Mouse (Mus musculus): ENCODE measurements around the gene Fam222a.

Fam222a gene

GRCm38 (mm10) chr5:114611968-114612608, 44.3 kb downstream of the Fam222a start:
- no peak for DNase-seq (ENCODE audit: low spot score)

- DNase-seq (ENCODE audit: low spot score) = no peak
These were observed 47.0 kb downstream of the Fam222a start for GRCm38 (mm10) chr5:114614863-114615262.

GRCm38 (mm10) chr5:114616336-114617061, 48.7 kb downstream of the Fam222a start:
- DNase-seq (ENCODE audit: low spot score) = no peak

GRCm38 (mm10) chr5:114617809-114618208, 50.0 kb downstream of the Fam222a start:
- no peak for DNase-seq (ENCODE audit: low spot score)

GRCm38 (mm10) chr5:114618851-114619250, 51.0 kb downstream of the Fam222a start:
- peak; percentile 71 for DNase-seq (ENCODE audit: low spot score)

GRCm38 (mm10) chr5:114620305-114620704, 52.5 kb downstream of the Fam222a start:
- DNase-seq (ENCODE audit: low spot score) = no peak

GRCm38 (mm10) chr5:114625590-114625989, 57.8 kb downstream of the Fam222a start:
- DNase-seq (ENCODE audit: low spot score) = peak; percentile 60

- no peak for DNase-seq (ENCODE audit: low spot score)
These were observed 63.5 kb downstream of the Fam222a start for GRCm38 (mm10) chr5:114631336-114631735.

- DNase-seq (ENCODE audit: low spot score) = no peak
These were observed 68.3 kb downstream of the Fam222a start for GRCm38 (mm10) chr5:114636091-114636490.

GRCm38 (mm10) chr5:114638769-114639644, 71.2 kb downstream of the Fam222a start:
- DNase-seq (ENCODE audit: low spot score) = peak; percentile 84

GRCm38 (mm10) chr5:114639645-114639957, 71.8 kb downstream of the Fam222a start:
- no peak for DNase-seq (ENCODE audit: low spot score)

- DNase-seq (ENCODE audit: low spot score) = no peak
These were observed 73.0 kb downstream of the Fam222a start for GRCm38 (mm10) chr5:114640809-114641208.

GRCm38 (mm10) chr5:114644918-114645317, 77.1 kb downstream of the Fam222a start:
- no peak for DNase-seq (ENCODE audit: low spot score)

- no peak for DNase-seq (ENCODE audit: low spot score)
These were observed 78.1 kb downstream of the Fam222a start for GRCm38 (mm10) chr5:114645916-114646315.

- peak; percentile 64 for DNase-seq (ENCODE audit: low spot score)
These were observed 79.6 kb downstream of the Fam222a start for GRCm38 (mm10) chr5:114647211-114647974.

- DNase-seq (ENCODE audit: low spot score) = no peak
These were observed 81.0 kb downstream of the Fam222a start for GRCm38 (mm10) chr5:114648728-114649311.

GRCm38 (mm10) chr5:114651002-114651401, 83.2 kb downstream of the Fam222a start:
- no peak for DNase-seq (ENCODE audit: low spot score)

GRCm38 (mm10) chr5:114651449-114651848, 83.6 kb downstream of the Fam222a start:
- DNase-seq (ENCODE audit: low spot score) = no peak

GRCm38 (mm10) chr5:114653656-114654437, 86.0 kb downstream of the Fam222a start:
- no peak for DNase-seq (ENCODE audit: low spot score)

GRCm38 (mm10) chr5:114655721-114656120, 87.9 kb downstream of the Fam222a start:
- no peak for DNase-seq (ENCODE audit: low spot score)

GRCm38 (mm10) chr5:114656305-114656704, 88.5 kb downstream of the Fam222a start:
- DNase-seq (ENCODE audit: low spot score) = no peak
